Mouse (Mus musculus) G1E-ER4 (cell line): ENCODE measurements around the gene Icos. TPM values are rescaled to one million over a fixed set of nuclear protein-coding genes. Genes with fewer than 3 reads are reported as not detected.

Source experiments
- GATA1 ChIP-seq: IDR thresholded peaks from one replicate; pipeline ENCODE4 v1.8.0; 2012; ENCODE audit warnings: low read length, inconsistent platforms
- polyA plus RNA-seq: library from polyadenylated mRNA; stranded (reverse); fragments of >175 nt; gene quantifications from 2 replicates; pipeline ENCODE4 v1.2.3, GENCODE M21; 2012

Icos gene
- polyA plus RNA-seq, 1 experiment, result not detected

GRCm38 (mm10) chr1:61047336-61047735 lies 69.6 kb downstream of the Icos start:
- no peak for TF ChIP-seq GATA1

Other genes with a start within 250 kb of the Icos start
- not detected in 2 replicates for gene Ctla4, start 90.9 kb upstream of the Icos start, polyA plus RNA-seq